Mouse (Mus musculus): ENCODE measurements around the gene Ppil1.
"Not testable (repeated sequence)": the region's sequence is repeated elsewhere in the genome, so short reads cannot be mapped to it uniquely, and the experiment has no call there.

Gene Ppil1

GRCm38 (mm10) chr17:29251006-29251405, 13.0 kb downstream of the Ppil1 start:
- DNase-seq = not testable (repeated sequence)

GRCm38 (mm10) chr17:29249512-29249911, 14.5 kb downstream of the Ppil1 start:
- DNase-seq = peak; percentile 86

- no peak for DNase-seq
Observed at GRCm38 (mm10) chr17:29247881-29248280, 16.1 kb downstream of the Ppil1 start.

- DNase-seq = no peak
Observed at GRCm38 (mm10) chr17:29246602-29247001, 17.4 kb downstream of the Ppil1 start.

- no peak for DNase-seq
Observed at GRCm38 (mm10) chr17:29245725-29246124, 18.3 kb downstream of the Ppil1 start.

- no peak for DNase-seq
Observed at GRCm38 (mm10) chr17:29244912-29245311, 19.1 kb downstream of the Ppil1 start.

GRCm38 (mm10) chr17:29238421-29238945, 25.5 kb downstream of the Ppil1 start:
- no peak for DNase-seq

GRCm38 (mm10) chr17:29237772-29238420, 26.1 kb downstream of the Ppil1 start, which contains the start of gene Cpne5:
Gene Cpne5, minus strand, starts transcription at chr17:29238167.
- peak; percentile 42 for DNase-seq

- DNase-seq = no peak
Observed at GRCm38 (mm10) chr17:29237267-29237771, 26.7 kb downstream of the Ppil1 start.

- no peak for DNase-seq
Observed at GRCm38 (mm10) chr17:29236111-29236510, 27.9 kb downstream of the Ppil1 start.

- DNase-seq = no peak
Observed at GRCm38 (mm10) chr17:29231109-29231508, 32.9 kb downstream of the Ppil1 start.

- no peak for DNase-seq
Observed at GRCm38 (mm10) chr17:29220631-29221030, 43.4 kb downstream of the Ppil1 start.

GRCm38 (mm10) chr17:29218017-29218416, 46.0 kb downstream of the Ppil1 start:
- no peak for DNase-seq

GRCm38 (mm10) chr17:29216078-29216477, 47.9 kb downstream of the Ppil1 start:
- no peak for DNase-seq

- no peak for DNase-seq
Observed at GRCm38 (mm10) chr17:29214655-29215054, 49.3 kb downstream of the Ppil1 start.

- DNase-seq = no peak
Observed at GRCm38 (mm10) chr17:29214193-29214456, 49.9 kb downstream of the Ppil1 start.

- DNase-seq = no peak
Observed at GRCm38 (mm10) chr17:29213381-29214192, 50.4 kb downstream of the Ppil1 start.

GRCm38 (mm10) chr17:29211836-29212235, 52.1 kb downstream of the Ppil1 start:
- no peak for DNase-seq

- DNase-seq = no peak
Observed at GRCm38 (mm10) chr17:29210037-29210436, 53.9 kb downstream of the Ppil1 start.

- no peak for DNase-seq
Observed at GRCm38 (mm10) chr17:29206052-29206451, 57.9 kb downstream of the Ppil1 start.

- DNase-seq = no peak
Observed at GRCm38 (mm10) chr17:29202604-29203003, 61.4 kb downstream of the Ppil1 start.
